Mouse (Mus musculus) E14TG2a.4 (cell line): Measurements from ENCODE around the gene Ncapd3.

Experiments
- H3K27me3 ChIP-seq: 2 replicates; pipeline ENCODE4 v1.6.1; 2014; ENCODE audit warnings: low read length, control low read depth; ENCODE audit not compliant: insufficient read depth
- H3K36me3 ChIP-seq: 2 replicates; pipeline ENCODE4 v1.6.1; 2014; ENCODE audit warnings: low read length, control low read depth; ENCODE audit not compliant: insufficient read depth
- H3K4me1 ChIP-seq: replicated peaks from 2 replicates; pipeline ENCODE4 v1.6.1; 2014; ENCODE audit warnings: low read depth, low read length, control low read depth
- H3K4me3 ChIP-seq: replicated peaks from 2 replicates; pipeline ENCODE4 v1.5.1; 2014; ENCODE audit warnings: mild to moderate bottlenecking, low read length
- H3K9me3 ChIP-seq: 2 replicates; pipeline ENCODE4 v1.6.1; 2014; ENCODE audit warnings: low read length, control low read depth
- CTCF ChIP-seq: conservative IDR thresholded peaks from 2 replicates; pipeline ENCODE4 v1.5.1; 2014; ENCODE audit warnings: low read length
- NANOG ChIP-seq: IDR thresholded peaks from 2 replicates; pipeline ENCODE4 v1.6.1; 2014; ENCODE audit warnings: borderline replicate concordance, low read length, mixed read lengths
- POU5F1 ChIP-seq: IDR thresholded peaks from 2 replicates; pipeline ENCODE4 v1.6.1; 2014; ENCODE audit warnings: low read length, borderline replicate concordance

Gene Ncapd3

GRCm38 (mm10) chr9:27123947-27124346, 94.0 kb downstream of the Ncapd3 start:
- no peak for TF ChIP-seq POU5F1
- TF ChIP-seq CTCF = no peak
- TF ChIP-seq NANOG = no peak
- Histone ChIP-seq H3K36me3 (no peaks in the 10 kb centered on the region), H3K9me3 (no peaks in the 10 kb centered on the region), H3K4me3 (no peak overlapping the region), H3K4me1 (peaks cover 21% of the 10 kb centered on the region), H3K27me3 (no peaks in the 10 kb centered on the region; the same call in 1 of the 2 replicates)

GRCm38 (mm10) chr9:27125450-27125849, 95.5 kb downstream of the Ncapd3 start:
- Histone ChIP-seq H3K4me1 (peaks cover 19% of the 10 kb centered on the region), H3K27me3 (no peaks in the 10 kb centered on the region; the same call in 1 of the 2 replicates), H3K4me3 (no peak overlapping the region), H3K36me3 (no peaks in the 10 kb centered on the region), H3K9me3 (no peaks in the 10 kb centered on the region)
- no peak for TF ChIP-seq POU5F1
- no peak for TF ChIP-seq CTCF
- no peak for TF ChIP-seq NANOG

GRCm38 (mm10) chr9:27126543-27126942, 96.6 kb downstream of the Ncapd3 start:
- H3K4me3 ChIP-seq = no peak overlapping the region
- TF ChIP-seq CTCF = peak; percentile 79
- no peak for TF ChIP-seq POU5F1
- no peak for TF ChIP-seq NANOG
- H3K9me3 ChIP-seq = no peaks in the 10 kb centered on the region
- peaks cover 9% of the 10 kb centered on the region for H3K4me1 ChIP-seq
- no peaks in the 10 kb centered on the region; the same call in 1 of the 2 replicates for H3K27me3 ChIP-seq
- H3K36me3 ChIP-seq = no peaks in the 10 kb centered on the region

- Histone ChIP-seq H3K9me3 (no peaks in the 10 kb centered on the region), H3K27me3 (no peaks in the 10 kb centered on the region; the same call in 1 of the 2 replicates), H3K36me3 (no peaks in the 10 kb centered on the region), H3K4me1 (no peaks in the 10 kb centered on the region; the same call in 1 of the 2 replicates), H3K4me3 (no peak overlapping the region)
- TF ChIP-seq CTCF (no peak), POU5F1 (no peak), NANOG (no peak)
Measured at GRCm38 (mm10) chr9:27128629-27129028, 98.7 kb downstream of the Ncapd3 start.

- TF ChIP-seq POU5F1 (no peak), CTCF (peak; percentile 88)
- no peaks in the 10 kb centered on the region for H3K27me3 ChIP-seq
- no peaks in the 10 kb centered on the region for H3K9me3 ChIP-seq
- no peak overlapping the region for H3K4me3 ChIP-seq
- H3K36me3 ChIP-seq = no peaks in the 10 kb centered on the region
- H3K4me1 ChIP-seq = no peaks in the 10 kb centered on the region
Measured at GRCm38 (mm10) chr9:27134410-27134809, 104.4 kb downstream of the Ncapd3 start.

GRCm38 (mm10) chr9:27135372-27135771, 105.4 kb downstream of the Ncapd3 start:
- Histone ChIP-seq H3K4me3 (no peak overlapping the region), H3K9me3 (no peaks in the 10 kb centered on the region), H3K4me1 (no peaks in the 10 kb centered on the region), H3K27me3 (no peaks in the 10 kb centered on the region), H3K36me3 (no peaks in the 10 kb centered on the region)
- TF ChIP-seq CTCF = no peak
- no peak for TF ChIP-seq NANOG
- no peak for TF ChIP-seq POU5F1

GRCm38 (mm10) chr9:27136651-27137050, 106.7 kb downstream of the Ncapd3 start:
- TF ChIP-seq NANOG (no peak), CTCF (no peak), POU5F1 (no peak)

GRCm38 (mm10) chr9:27140432-27141065, 110.6 kb downstream of the Ncapd3 start:
- Histone ChIP-seq H3K9me3 (no peaks in the 10 kb centered on the region), H3K4me3 (no peak overlapping the region), H3K36me3 (no peaks in the 10 kb centered on the region), H3K4me1 (0 out of 2 replicates have a peak, but pooled peaks cover 4% of the 10 kb centered on the region), H3K27me3 (no peaks in the 10 kb centered on the region)
- no peak for TF ChIP-seq POU5F1
- no peak for TF ChIP-seq CTCF
- TF ChIP-seq NANOG = no peak

More at GRCm38 (mm10) chr9:27136651-27137050, 106.7 kb downstream of the Ncapd3 start:
- Histone ChIP-seq H3K27me3 (no peaks in the 10 kb centered on the region), H3K9me3 (no peaks in the 10 kb centered on the region), H3K4me3 (no peak overlapping the region), H3K36me3 (no peaks in the 10 kb centered on the region), H3K4me1 (0 out of 2 replicates have a peak, but pooled peaks cover 2% of the 10 kb centered on the region)

GRCm38 (mm10) chr9:27144271-27144840, 114.4 kb downstream of the Ncapd3 start:
- H3K27me3 ChIP-seq = no peaks in the 10 kb centered on the region
- H3K36me3 ChIP-seq = peaks cover 4% of the 10 kb centered on the region; the same call in 1 of the 2 replicates
- no peak overlapping the region for H3K4me3 ChIP-seq
- H3K4me1 ChIP-seq = peaks cover 10% of the 10 kb centered on the region
- H3K9me3 ChIP-seq = no peaks in the 10 kb centered on the region
- TF ChIP-seq CTCF = no peak
